Mouse (Mus musculus): ENCODE results near the gene Rps11. TPM values are rescaled to one million over a fixed set of nuclear protein-coding genes. Genes with fewer than 3 reads are reported as not detected.

Rps11 gene
- polyA plus RNA-seq (2012): 210 and 224 TPM in 2 replicates

GRCm38 (mm10) chr7:45124224-45125143 is at the start of gene Rps11:
Rps11 (minus strand) TSS chr7:45124439.

GRCm38 (mm10) chr7:45163735-45164490 is 39.7 kb upstream of the Rps11 start, which contains the start of gene Slc17a7:
Slc17a7 (plus strand) TSS chr7:45163949.

GRCm38 (mm10) chr7:45154096-45154992 is 30.1 kb upstream of the Rps11 start, which contains the start of the genes Pih1d1 and Aldh16a1:
Pih1d1 (plus strand) TSS chr7:45154303.
Aldh16a1 (minus strand) TSS chr7:45154584.

GRCm38 (mm10) chr7:45135993-45136567 is 11.8 kb upstream of the Rps11 start, which contains the start of the genes Gm45713 and Flt3l:
Gm45713 (minus strand) TSS chr7:45136231.
Flt3l (minus strand) TSS chr7:45136432.

GRCm38 (mm10) chr7:45128624-45129246 is 4.5 kb upstream of the Rps11 start, which contains the start of gene Rpl13a:
Rpl13a (minus strand) TSS chr7:45128761.

GRCm38 (mm10) chr7:45103652-45104180 is 20.5 kb downstream of the Rps11 start, which contains the start of gene Fcgrt:
Fcgrt (minus strand) TSS chr7:45103851.

GRCm38 (mm10) chr7:45092048-45092447 is 32.2 kb downstream of the Rps11 start, which contains the start of gene Rcn3:
Rcn3 (minus strand) TSS chr7:45092221.

Other genes starting within 250 kb of the Rps11 start
- 336 and 362 TPM in 2 replicates for gene Med25, start 231.7 kb downstream of the Rps11 start, polyA plus RNA-seq (2012)
- 67.0 and 68.3 TPM in 2 replicates for gene Fuz, start 228.4 kb downstream of the Rps11 start, polyA plus RNA-seq (2012)
- gene Ap2a1, start 194.9 kb downstream of the Rps11 start, polyA plus RNA-seq (2012): 121 TPM in 2 replicates
- gene Tsks, start 181.2 kb downstream of the Rps11 start, polyA plus RNA-seq (2012): 0.04 and 0.15 TPM in 2 replicates
- 1.3 and 2.1 TPM in 2 replicates for gene Cpt1c, start 149.6 kb downstream of the Rps11 start, polyA plus RNA-seq (2012)
- gene Prmt1, start 137.9 kb downstream of the Rps11 start, polyA plus RNA-seq (2012): 133 and 160 TPM in 2 replicates
- 112 and 119 TPM in 2 replicates for gene Irf3, start 126.8 kb downstream of the Rps11 start, polyA plus RNA-seq (2012)
- gene Bcl2l12, start 125.7 kb downstream of the Rps11 start, polyA plus RNA-seq (2012): 131 and 163 TPM in 2 replicates
- gene Scaf1, start 108.1 kb downstream of the Rps11 start, polyA plus RNA-seq (2012): 185 and 198 TPM in 2 replicates
- gene Rras, start 106.5 kb downstream of the Rps11 start, polyA plus RNA-seq (2012): 4.0 TPM in 2 replicates
- 95.4 and 117 TPM in 2 replicates for gene Prr12, start 71.6 kb downstream of the Rps11 start, polyA plus RNA-seq (2012)
- gene Nosip, start 62.0 kb downstream of the Rps11 start, polyA plus RNA-seq (2012): 144 and 165 TPM in 2 replicates
- gene Prrg2, start 61.8 kb downstream of the Rps11 start, polyA plus RNA-seq (2012): 38.8 and 40.5 TPM in 2 replicates
- gene Rcn3, start 32.2 kb downstream of the Rps11 start, polyA plus RNA-seq (2012): 36.5 and 65.0 TPM in 2 replicates
- 7.5 and 10.0 TPM in 2 replicates for gene Fcgrt, start 20.6 kb downstream of the Rps11 start, polyA plus RNA-seq (2012)
- 4,327 and 5,290 TPM in 2 replicates for gene Rpl13a, start 4.3 kb upstream of the Rps11 start, polyA plus RNA-seq (2012)
- 0.12 and 0.16 TPM in 2 replicates for gene Gm45713, start 11.8 kb upstream of the Rps11 start, polyA plus RNA-seq (2012)
- gene Flt3l, start 12.0 kb upstream of the Rps11 start, polyA plus RNA-seq (2012): 15.4 and 21.4 TPM in 2 replicates
- gene Pih1d1, start 29.9 kb upstream of the Rps11 start, polyA plus RNA-seq (2012): 67.8 and 81.0 TPM in 2 replicates
- 162 and 165 TPM in 2 replicates for gene Aldh16a1, start 30.1 kb upstream of the Rps11 start, polyA plus RNA-seq (2012)
- gene Slc17a7, start 39.5 kb upstream of the Rps11 start, polyA plus RNA-seq (2012): 0.11 and 0.15 TPM in 2 replicates
- 0.16 and 0.29 TPM in 2 replicates for gene Gfy, start 55.1 kb upstream of the Rps11 start, polyA plus RNA-seq (2012)
- gene Pth2, start 56.6 kb upstream of the Rps11 start, polyA plus RNA-seq (2012): not detected in 2 replicates
- 0.56 and 1.3 TPM in 2 replicates for gene Ccdc155, start 80.5 kb upstream of the Rps11 start, polyA plus RNA-seq (2012)
- 14.7 and 21.4 TPM in 2 replicates for gene Dkkl1, start 87.7 kb upstream of the Rps11 start, polyA plus RNA-seq (2012)
- 0.82 and 2.2 TPM in 2 replicates for gene Tead2, start 91.3 kb upstream of the Rps11 start, polyA plus RNA-seq (2012)
- gene Cd37, start 114.7 kb upstream of the Rps11 start, polyA plus RNA-seq (2012): 173 and 185 TPM in 2 replicates
- gene Slc6a16, start 116.6 kb upstream of the Rps11 start, polyA plus RNA-seq (2012): not detected in 2 replicates
- 0.09 TPM in 1 of 2 replicates, not detected in the other for gene Slc6a21, start 153.1 kb upstream of the Rps11 start, polyA plus RNA-seq (2012)
- 3.3 and 5.4 TPM in 2 replicates for gene Trpm4, start 209.3 kb upstream of the Rps11 start, polyA plus RNA-seq (2012)
- not detected in 2 replicates for gene Hrc, start 210.9 kb upstream of the Rps11 start, polyA plus RNA-seq (2012)
- 0.56 TPM in 2 replicates for gene Ppfia3, start 242.6 kb upstream of the Rps11 start, polyA plus RNA-seq (2012)
- 2.3 and 2.6 TPM in 2 replicates for gene Lin7b, start 246.1 kb upstream of the Rps11 start, polyA plus RNA-seq (2012)